Mouse (Mus musculus) lung, adult 2 months (tissue): Measurements from ENCODE around the gene Kdm4b.

ENCODE experiments used
- CTCF ChIP-seq: fragments of 200-500 bp; IDR thresholded peaks from 2 replicates; pipeline ENCODE4 v1.5.1; 2011; ENCODE audit warnings: mild to moderate bottlenecking, low read length, control low read depth; ENCODE audit not compliant: insufficient read depth
- POLR2A ChIP-seq: fragments of 200-500 bp; IDR thresholded peaks from 2 replicates; pipeline ENCODE4 v1.6.1; 2011; ENCODE audit warnings: low read depth, mild to moderate bottlenecking, control low read depth, low read length, borderline replicate concordance; ENCODE audit errors: extremely low read depth

DNA sequence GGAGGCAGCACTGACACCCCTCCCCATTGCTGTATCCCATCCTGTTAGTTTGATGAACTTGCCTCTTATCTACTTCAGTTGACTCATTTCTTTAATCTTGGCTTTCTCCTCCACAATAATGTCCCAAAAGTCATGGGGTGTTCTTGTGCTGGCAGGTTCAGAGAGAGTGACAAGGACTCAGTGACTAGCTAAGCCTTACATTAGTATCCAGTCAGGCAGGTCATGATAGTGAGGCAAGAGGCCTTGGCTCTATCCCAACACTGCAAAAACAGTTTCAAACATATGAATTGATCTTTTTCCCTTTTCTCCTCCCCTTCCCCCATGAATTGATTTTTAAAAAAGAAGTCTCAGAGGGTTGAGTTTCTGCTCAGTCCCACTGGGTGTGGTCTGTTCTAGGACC lies 3.4 kb downstream of the Kdm4b start:
- TF ChIP-seq POLR2A (no peak), CTCF (no peak)
